ENCODE assay signal across 8 mouse cellular contexts in the genomic region with DNA sequence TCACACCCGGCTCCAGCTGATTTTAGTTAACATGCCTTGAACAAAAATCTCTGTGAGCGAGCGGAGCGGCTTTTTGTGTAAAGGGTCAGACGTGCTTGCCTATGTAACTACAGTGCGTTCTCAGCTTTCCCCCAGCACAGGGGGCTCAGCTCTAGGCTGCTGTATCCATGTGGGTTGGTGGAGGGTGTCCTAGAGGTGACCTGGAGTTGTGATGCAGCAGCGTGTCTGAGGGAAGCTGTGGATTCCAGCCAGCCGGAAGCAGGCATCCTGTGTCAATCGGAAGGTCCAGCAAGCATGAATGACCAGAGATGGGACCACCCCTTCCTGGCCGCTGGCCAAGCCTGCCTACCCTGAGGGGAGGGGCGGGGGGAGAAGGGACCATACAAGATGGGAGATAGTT. TPM values are rescaled to one million over a fixed set of nuclear protein-coding genes. Genes with fewer than 3 reads are reported as not detected.
DNase-seq lines count a peak whose midpoint lies in the region; ATAC-seq and TF ChIP-seq lines count a peak whose summit lies in the region.

No protein-coding gene starts in this region.

- H3K36me3 ChIP-seq in heart, embryonic 12.5 days: peaks cover 7% of the 10 kb centered on the region; the same call in 1 of the 2 replicates
- H3K36me3 ChIP-seq in thymus, adult 2 months (ENCODE audit: control insufficient read depth, insufficient read depth, low read length): no peaks in the 10 kb centered on the region

- intact Hi-C loops in gastrocnemius, adult 2 months (cut with DNase I): no loop called here

- H3K4me1 ChIP-seq in heart, embryonic 12.5 days (replicated peaks): peaks cover 92% of the 10 kb centered on the region
- 0 out of 2 replicates have a peak, but pooled peaks cover 2% of the 10 kb centered on the region for H3K4me1 ChIP-seq in thymus, adult 2 months (replicated peaks; ENCODE audit: control insufficient read depth, insufficient read depth, low read length)

- H3K4me3 ChIP-seq in gastrocnemius, adult 2 months: no peak overlapping the region
- H3K4me3 ChIP-seq in heart, embryonic 12.5 days: no peak overlapping the region
- no peak overlapping the region for H3K4me3 ChIP-seq in thymus, adult 2 months (ENCODE audit: control insufficient read depth, insufficient read depth, low read length)

- no peaks in the 10 kb centered on the region for H3K9me3 ChIP-seq in heart, embryonic 12.5 days (replicated peaks)

- H3K9ac ChIP-seq in heart, embryonic 12.5 days: no peak overlapping the region

- peak overlapping the region; percentile 82 for H3K27ac ChIP-seq in gastrocnemius, adult 2 months
- H3K27ac ChIP-seq in heart, embryonic 12.5 days (ENCODE audit: poor library complexity, severe bottlenecking): peak overlapping the region; percentile 89
- no peak overlapping the region for H3K27ac ChIP-seq in thymus, adult 2 months (ENCODE audit: control insufficient read depth, insufficient read depth, low read length)

- TF ChIP-seq POLR2A in thymus, adult 2 months (IDR thresholded peaks at IDR 0.05; ENCODE audit: control insufficient read depth, extremely low read depth, insufficient read depth, low read length, poor library complexity): no peak

- peak; percentile 72 for DNase-seq in gastrocnemius, adult 2 months
- DNase-seq in gastrocnemius, adult 18-20 months (ENCODE audit: low spot score): no peak
- peak; percentile 73 to 81 for DNase-seq in adrenal gland, postnatal 36 days
- peak; percentile 87 to 88 for DNase-seq in kidney, postnatal 36 days
- no peak for DNase-seq in B cell, adult 2 months
- no peak for DNase-seq in thymus, adult 2 months
- no peak for DNase-seq in layer of hippocampus, postnatal 36 days

- WGBS in heart, embryonic 12.5 days: 51% methylated on average over 11 of the region's 11 CpGs
- 92% methylated on average over 11 of the region's 11 CpGs for WGBS in thymus, adult 2 months

- no peak for ATAC-seq in heart, embryonic 12.5 days (ENCODE audit: insufficient number of reproducible peaks, low FRiP score)

- TF ChIP-seq CTCF in gastrocnemius, adult 2 months (IDR thresholded peaks at IDR 0.05): no peak
- TF ChIP-seq CTCF in thymus, adult 2 months (IDR thresholded peaks at IDR 0.05; ENCODE audit: borderline replicate concordance, control insufficient read depth, extremely low read depth, insufficient read depth, low read length, poor library complexity): no peak

- no peak overlapping the region for H3K4me2 ChIP-seq in heart, embryonic 12.5 days

- no peaks in the 10 kb centered on the region for H3K27me3 ChIP-seq in heart, embryonic 12.5 days (replicated peaks)
- no peaks in the 10 kb centered on the region for H3K27me3 ChIP-seq in thymus, adult 2 months (ENCODE audit: control insufficient read depth, insufficient read depth, low read length)

RNA-seq across cellular contexts. Expression of a gene that starts 24.5 kb away (rescaled TPM):
- 1 to 10 TPM; 5.3 to 7.3 TPM for total RNA-seq in gastrocnemius, adult 2 months (2021)
- 1 to 10 TPM; 5.8 to 6.8 TPM for total RNA-seq in gastrocnemius, adult 18-20 months (2021)
- 10 to 100 TPM; 42.3 to 50.8 TPM for total RNA-seq in adrenal gland, postnatal 36 days (2021)
- 34.6 and 38.2 TPM in 2 replicates for polyA plus RNA-seq in heart, embryonic 12.5 days (2016; fragmentation: Nextera tagmentation; extraction: Ambion mirVana)
- polyA plus RNA-seq in thymus, adult 2 months (2012; rRNA removed): 14.7 and 18.6 TPM in 2 replicates
- 10 to 100 TPM; 17.4 to 19.2 TPM for total RNA-seq in layer of hippocampus, postnatal 36 days (2021)

Comparison
In these comparisons a context has a peak if more than half of its experiments do, and no peak if none do; other contexts are left out.
1. DNase-seq: peak in gastrocnemius, adult 2 months (single experiment), adrenal gland, postnatal 36 days (2 of 2) and kidney, postnatal 36 days (2 of 2); none in gastrocnemius, adult 18-20 months (single experiment), B cell, adult 2 months (0 of 2), thymus, adult 2 months (single experiment) and layer of hippocampus, postnatal 36 days (0 of 2).